Mouse (Mus musculus): Measurements from ENCODE around the gene Defa28.
"Not testable (repeated sequence)": the region's sequence is repeated elsewhere in the genome, so short reads cannot be mapped to it uniquely, and the experiment has no call there.

DNA sequence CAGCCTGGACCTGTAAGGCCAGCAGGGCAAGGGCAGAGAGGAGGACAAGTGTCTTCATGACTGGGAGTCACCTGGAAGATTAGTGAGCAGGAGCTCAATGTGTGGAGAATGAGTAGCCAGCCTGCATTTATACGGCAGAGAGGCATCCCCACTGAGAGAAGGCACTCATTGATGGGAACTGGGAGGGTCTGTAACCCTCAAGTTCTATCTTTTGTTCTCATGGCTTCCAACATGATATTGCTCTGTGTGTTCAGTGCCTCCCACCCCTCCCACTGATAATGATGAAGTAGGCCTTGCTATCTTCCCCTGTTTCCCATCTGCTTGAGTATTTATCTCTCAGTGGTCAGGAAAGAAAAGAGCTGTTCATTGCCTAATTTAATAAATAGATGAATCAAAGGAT is 11.6 kb downstream of the Defa28 start, which contains the start of gene Gm7861:
- not testable (repeated sequence) for TF ChIP-seq CTCF, EP300 (IDR thresholded peaks at IDR 0.05; ENCODE audit: low read depth)
